14 mouse cellular contexts compared by ENCODE assay signal in genomic region chr3:25220601-25221000, GRCm38 (mm10).
A peak's percentile ranks its signal among the peaks of the same experiment; 100 is the strongest.
DNase-seq lines count a peak whose midpoint lies in the region; ATAC-seq and TF ChIP-seq lines count a peak whose summit lies in the region.
"Had no signal": no experiment of that assay in that cellular context is flagged by ENCODE, and none has a peak within 500 bp of the region (broad histone marks: within the 10 kb centered on the region; RNA-seq: fewer than 3 reads in every experiment).

No protein-coding gene starts in this region.

- peak; percentile 62 for TF ChIP-seq CTCF in forebrain, postnatal 0 days (IDR thresholded peaks at IDR 0.05; ENCODE audit: low read depth)
- TF ChIP-seq CTCF in liver, adult 2 months (IDR thresholded peaks at IDR 0.05; ENCODE audit: low read depth, low read length), result peak; percentile 56
- peak; percentile 10 to 69 (median 24); a peak in 3 of 6 replicates for TF ChIP-seq CTCF in MEL (IDR thresholded peaks at IDR 0.05 in 2 of 3, conservative IDR thresholded peaks at IDR 0.05 in 1 of 3; ENCODE audit: control insufficient read depth in 1 of 3, insufficient read depth in 1 of 3, low read depth in 2 of 3, low read length in 3 of 3, poor library complexity in 1 of 3, severe bottlenecking in 1 of 3)

- no peaks in the 10 kb centered on the region for H3K79me2 ChIP-seq in liver, adult 2 months (ENCODE audit: control insufficient read depth, insufficient read depth, low read length)
- H3K79me2 ChIP-seq in MEL (ENCODE audit: control insufficient read depth, insufficient read depth, low read length, poor library complexity), result no peaks in the 10 kb centered on the region

- peak; percentile 95 for TF ChIP-seq RAD21 in MEL (IDR thresholded peaks at IDR 0.05; ENCODE audit: low read depth, low read length)

- no peaks in the 10 kb centered on the region for H3K4me1 ChIP-seq in forebrain, postnatal 0 days (ENCODE audit: insufficient read depth)
- no peaks in the 10 kb centered on the region for H3K4me1 ChIP-seq in forebrain, embryonic 16.5 days (replicated peaks; ENCODE audit: control insufficient read depth, insufficient read depth, low read length)
- no peaks in the 10 kb centered on the region for H3K4me1 ChIP-seq in liver, adult 2 months (ENCODE audit: control insufficient read depth, insufficient read depth, low read length)
- no peaks in the 10 kb centered on the region for H3K4me1 ChIP-seq in liver, embryonic 12.5 days
- H3K4me1 ChIP-seq in MEL (ENCODE audit: control insufficient read depth in 1 of 2, insufficient read depth in 2 of 2, low read length in 2 of 2), result no peaks in the 10 kb centered on the region

- TF ChIP-seq POLR2A in liver, adult 2 months (IDR thresholded peaks at IDR 0.05; ENCODE audit: extremely low read depth, insufficient read depth, low read length), result no peak
- no peak for TF ChIP-seq POLR2A in MEL (IDR thresholded peaks at IDR 0.05; ENCODE audit: control insufficient read depth in 1 of 2, insufficient read depth in 1 of 2, low read depth in 1 of 2, low read length in 2 of 2, poor library complexity in 1 of 2)

- H3K4me3 ChIP-seq in forebrain, postnatal 0 days (ENCODE audit: low read depth, low read length), result no peak overlapping the region
- no peak overlapping the region for H3K4me3 ChIP-seq in forebrain, embryonic 16.5 days (replicated peaks; ENCODE audit: low read length)
- H3K4me3 ChIP-seq in liver, adult 2 months (ENCODE audit: insufficient read depth, low read depth, low read length), result no peak overlapping the region
- H3K4me3 ChIP-seq in liver, embryonic 12.5 days, result no peak overlapping the region
- no peak overlapping the region for H3K4me3 ChIP-seq in MEL (ENCODE audit: control insufficient read depth in 1 of 2, insufficient read depth in 1 of 2, low read depth in 2 of 2, low read length in 2 of 2)
- H3K4me3 ChIP-seq: erythroblast, embryonic 14.5 days had no signal

- ATAC-seq in forebrain, postnatal 0 days, result no peak
- no peak for ATAC-seq in forebrain, embryonic 16.5 days
- no peak for ATAC-seq in liver, embryonic 12.5 days

- TF ChIP-seq EP300 in MEL (IDR thresholded peaks at IDR 0.05; ENCODE audit: low read depth in 1 of 2, low read length in 2 of 2), result no peak

- H3K27me3 ChIP-seq in forebrain, postnatal 0 days (ENCODE audit: insufficient read depth, low read length), result no peaks in the 10 kb centered on the region
- H3K27me3 ChIP-seq in forebrain, embryonic 16.5 days (replicated peaks; ENCODE audit: control insufficient read depth, insufficient read depth, low read length), result no peaks in the 10 kb centered on the region
- no peaks in the 10 kb centered on the region for H3K27me3 ChIP-seq in liver, adult 2 months (ENCODE audit: control insufficient read depth, insufficient read depth, low read length)
- H3K27me3 ChIP-seq in liver, embryonic 12.5 days (replicated peaks), result no peaks in the 10 kb centered on the region
- no peaks in the 10 kb centered on the region for H3K27me3 ChIP-seq in MEL (ENCODE audit: control insufficient read depth in 1 of 2, insufficient read depth in 2 of 2, low read length in 2 of 2)

- 47% methylated on average over 1 of the region's 1 CpGs for WGBS in forebrain, postnatal 0 days
- WGBS in forebrain, embryonic 16.5 days, result 57% methylated on average over 1 of the region's 1 CpGs
- 45% methylated on average over 1 of the region's 1 CpGs for WGBS in liver, adult 2 months
- WGBS in liver, embryonic 12.5 days (ENCODE audit: insufficient replicate concordance), result 35% methylated on average over 1 of the region's 1 CpGs

- H3K9me3 ChIP-seq in forebrain, postnatal 0 days (ENCODE audit: low read length), result no peaks in the 10 kb centered on the region
- no peaks in the 10 kb centered on the region for H3K9me3 ChIP-seq in forebrain, embryonic 16.5 days (ENCODE audit: control insufficient read depth, low read length)
- H3K9me3 ChIP-seq in liver, embryonic 12.5 days (replicated peaks), result no peaks in the 10 kb centered on the region
- H3K9me3 ChIP-seq in MEL (replicated peaks; ENCODE audit: insufficient read depth, low read length), result no peaks in the 10 kb centered on the region

- peak; percentile 52 for DNase-seq in forebrain, postnatal 0 days
- DNase-seq in liver, adult 2 months (ENCODE audit: extremely low read depth, low read depth, low spot score), result peak; percentile 47
- peak; percentile 52 for DNase-seq in MEL (ENCODE audit: low read depth, low spot score)
- DNase-seq in hindlimb bud, embryonic 11.5 days (ENCODE audit: extremely low spot score, low read depth, low spot score), result peak; percentile 12
- no peak for DNase-seq in right cerebral cortex, postnatal 25 days
- DNase-seq in cerebellum, adult 11-12 months, result no peak
- DNase-seq: cerebellum, postnatal 14 days; gastrocnemius, postnatal 25 days; kidney, postnatal 36 days; right cerebral cortex, adult 18-20 months had no signal

- H3K27ac ChIP-seq in forebrain, postnatal 0 days (ENCODE audit: low read depth, low read length), result no peak overlapping the region
- H3K27ac ChIP-seq in forebrain, embryonic 16.5 days (ENCODE audit: low read length), result no peak overlapping the region
- no peak overlapping the region for H3K27ac ChIP-seq in liver, adult 2 months (replicated peaks; ENCODE audit: insufficient read depth, low read depth, low read length)
- H3K27ac ChIP-seq in liver, embryonic 12.5 days, result no peak overlapping the region
- no peak overlapping the region for H3K27ac ChIP-seq in MEL (ENCODE audit: control insufficient read depth, low read depth, low read length)
- H3K27ac ChIP-seq: macrophage had no signal

- H3K36me3 ChIP-seq in forebrain, postnatal 0 days (ENCODE audit: insufficient read depth), result no peaks in the 10 kb centered on the region
- no peaks in the 10 kb centered on the region for H3K36me3 ChIP-seq in forebrain, embryonic 16.5 days (ENCODE audit: control insufficient read depth, insufficient read depth)
- no peaks in the 10 kb centered on the region for H3K36me3 ChIP-seq in liver, adult 2 months (ENCODE audit: control insufficient read depth, insufficient read depth, low read length)
- no peaks in the 10 kb centered on the region for H3K36me3 ChIP-seq in liver, embryonic 12.5 days
- no peaks in the 10 kb centered on the region for H3K36me3 ChIP-seq in MEL (ENCODE audit: control insufficient read depth in 1 of 2, insufficient read depth in 2 of 2, low read length in 2 of 2)

- no peak overlapping the region for H3K4me2 ChIP-seq in forebrain, postnatal 0 days (ENCODE audit: low read depth)
- no peak overlapping the region for H3K4me2 ChIP-seq in forebrain, embryonic 16.5 days (ENCODE audit: low read length)
- H3K4me2 ChIP-seq in liver, embryonic 12.5 days, result no peak overlapping the region

- H3K9ac ChIP-seq in forebrain, postnatal 0 days, result no peak overlapping the region
- no peak overlapping the region for H3K9ac ChIP-seq in forebrain, embryonic 16.5 days (replicated peaks; ENCODE audit: low read depth, low read length)
- no peak overlapping the region for H3K9ac ChIP-seq in liver, adult 2 months (ENCODE audit: low read depth, low read length)
- no peak overlapping the region for H3K9ac ChIP-seq in liver, embryonic 12.5 days
- no peak overlapping the region for H3K9ac ChIP-seq in MEL (ENCODE audit: control insufficient read depth, low read depth, low read length, poor library complexity, severe bottlenecking)

TF ChIP-seq in MEL, 35 proteins besides CTCF, POLR2A, EP300 and RAD21:
- TF ChIP-seq SMC3 (IDR thresholded peaks at IDR 0.05; ENCODE audit: low read depth, low read length), result peak; percentile 81
- no peak for TF ChIP-seq MAFK (IDR thresholded peaks at IDR 0.05; ENCODE audit: borderline replicate concordance, low read depth, low read length)
- peak; percentile 69 for TF ChIP-seq ZC3H11A (IDR thresholded peaks at IDR 0.05; ENCODE audit: low read depth, low read length)

Comparison
In these comparisons a context has a peak if more than half of its experiments do, and no peak if none do; other contexts are left out.
1. DNase-seq: peak in forebrain, postnatal 0 days (single experiment), liver, adult 2 months (single experiment), MEL (single experiment) and hindlimb bud, embryonic 11.5 days (single experiment); none in right cerebral cortex, postnatal 25 days (single experiment) and cerebellum, adult 11-12 months (single experiment).
2. Peak in every context shown above with its lines, with median percentiles within 50 percentile points of each other: CTCF ChIP-seq.